Mouse (Mus musculus): ENCODE data around the gene Gm4201. TPM values are rescaled to one million over a fixed set of nuclear protein-coding genes. Genes with fewer than 3 reads are reported as not detected.

The Gm4201 gene
- polyA plus RNA-seq (2017; shearing (Covaris generic)), result not detected

DNA sequence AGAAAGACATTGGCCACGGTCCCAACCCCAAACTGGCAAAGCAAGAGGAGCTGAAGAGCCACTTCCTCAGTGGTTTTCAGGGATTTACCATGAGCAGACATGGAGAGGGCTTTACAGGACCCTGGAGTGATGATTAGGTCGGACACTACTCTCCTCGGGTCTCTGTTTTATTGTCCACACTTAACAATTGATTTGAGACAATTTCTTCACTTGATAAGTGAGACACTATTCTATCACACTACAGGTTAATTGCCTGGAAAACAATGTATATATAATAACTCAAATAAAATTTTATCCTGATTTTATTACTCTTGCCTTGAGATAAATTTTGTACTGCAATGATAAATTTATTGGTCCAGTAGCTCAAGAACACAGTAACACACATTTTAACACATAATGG lies at the start of gene Gm4201:
Gene Gm4201, minus strand, starts transcription at position 101 of the 400 bp plus-strand sequence.

DNA sequence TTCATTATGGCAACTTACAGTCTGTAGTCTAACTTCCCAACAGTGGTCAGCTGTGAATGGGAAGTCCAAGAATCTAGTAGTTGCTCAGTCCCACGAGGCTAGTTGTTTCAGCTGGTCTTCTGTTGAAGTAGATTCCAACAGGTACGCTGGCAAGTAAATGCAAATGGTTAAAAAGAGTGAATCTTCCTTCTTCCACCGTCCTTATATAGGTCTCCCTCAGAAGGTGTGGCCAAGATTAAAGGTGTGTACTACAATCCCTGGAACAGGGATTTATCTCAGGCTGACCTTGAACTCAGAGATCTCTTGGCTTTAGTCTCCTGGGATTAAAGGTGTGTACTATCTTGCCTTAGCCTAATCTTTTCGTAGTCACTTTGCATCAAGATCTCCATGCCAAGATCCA lies 22.9 kb upstream of the Gm4201 start, which contains the start of gene Gm4565:
Gene Gm4565, minus strand, starts transcription at position 101 of the 400 bp plus-strand sequence.

DNA sequence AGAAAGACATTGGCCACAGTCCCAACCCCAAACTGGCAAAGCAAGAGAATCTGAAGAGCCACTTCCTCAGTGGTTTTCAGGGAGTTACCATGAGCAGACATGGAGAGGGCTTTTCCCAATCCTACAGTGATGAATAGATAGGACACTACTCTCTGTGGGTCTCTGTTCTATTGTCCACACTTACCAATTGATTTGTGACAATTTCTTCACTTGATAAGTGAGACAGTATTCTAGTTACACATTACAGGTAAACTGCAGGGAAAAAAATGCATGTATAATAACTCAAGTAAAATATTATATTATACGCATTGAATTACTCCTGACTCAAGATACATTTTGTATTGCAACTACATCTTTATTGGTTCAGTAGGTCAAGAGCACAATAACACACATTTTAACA lies 30.4 kb downstream of the Gm4201 start, which contains the start of gene Gm8677:
Gene Gm8677, minus strand, starts transcription at position 101 of the 400 bp plus-strand sequence.

DNA sequence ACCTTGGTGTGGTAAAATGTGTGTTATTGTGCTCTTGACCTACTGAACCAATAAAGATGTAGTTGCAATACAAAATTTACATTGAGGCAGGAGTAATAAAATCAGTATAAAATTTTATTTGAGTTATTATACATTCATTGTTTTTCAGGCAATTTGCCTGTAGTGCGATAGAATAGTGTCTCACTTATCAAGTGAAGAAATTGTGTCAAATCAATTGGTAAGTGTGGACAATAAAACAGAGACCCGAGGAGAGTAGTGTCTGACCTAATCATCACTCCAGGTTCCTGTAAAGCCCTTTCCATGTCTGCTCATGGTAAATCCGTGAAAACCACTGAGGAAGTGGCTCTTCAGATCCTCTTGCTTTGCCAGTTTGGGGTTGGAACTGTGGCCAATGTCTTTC lies 42.5 kb downstream of the Gm4201 start, which contains the start of gene Vmn1r152:
Gene Vmn1r152, plus strand, starts transcription at position 301 of the 400 bp plus-strand sequence.

Other genes starting within 250 kb of the Gm4201 start
- gene Gm4187, start 235.6 kb downstream of the Gm4201 start, polyA plus RNA-seq (2017; shearing (Covaris generic)), result not detected
- not detected for gene Gm8660, start 194.3 kb downstream of the Gm4201 start, polyA plus RNA-seq (2017; shearing (Covaris generic))
- gene Vmn1r148, start 151.8 kb downstream of the Gm4201 start, polyA plus RNA-seq (2017; shearing (Covaris generic)), result not detected
- not detected for gene Vmn1r149, start 127.1 kb downstream of the Gm4201 start, polyA plus RNA-seq (2017; shearing (Covaris generic))
- gene Gm10665, start 101.3 kb downstream of the Gm4201 start, polyA plus RNA-seq (2017; shearing (Covaris generic)), result not detected
- gene Vmn1r151, start 65.7 kb downstream of the Gm4201 start, polyA plus RNA-seq (2017; shearing (Covaris generic)), result not detected
- gene Vmn1r152, start 42.4 kb downstream of the Gm4201 start, polyA plus RNA-seq (2017; shearing (Covaris generic)), result not detected
- not detected for gene Gm8677, start 30.5 kb downstream of the Gm4201 start, polyA plus RNA-seq (2017; shearing (Covaris generic))
- gene Gm4565, start 22.8 kb upstream of the Gm4201 start, polyA plus RNA-seq (2017; shearing (Covaris generic)), result not detected
- not detected for gene Vmn1r155, start 92.7 kb upstream of the Gm4201 start, polyA plus RNA-seq (2017; shearing (Covaris generic))
- gene Gm8693, start 127.0 kb upstream of the Gm4201 start, polyA plus RNA-seq (2017; shearing (Covaris generic)), result not detected
- not detected for gene Gm4567, start 154.4 kb upstream of the Gm4201 start, polyA plus RNA-seq (2017; shearing (Covaris generic))
- gene Vmn1r157, start 196.4 kb upstream of the Gm4201 start, polyA plus RNA-seq (2017; shearing (Covaris generic)), result not detected
- not detected for gene Vmn1r158, start 225.4 kb upstream of the Gm4201 start, polyA plus RNA-seq (2017; shearing (Covaris generic))

Measured in inflammation-experienced regulatory T-cells, adult 16 weeks (primary cell).